In the genomic region with DNA sequence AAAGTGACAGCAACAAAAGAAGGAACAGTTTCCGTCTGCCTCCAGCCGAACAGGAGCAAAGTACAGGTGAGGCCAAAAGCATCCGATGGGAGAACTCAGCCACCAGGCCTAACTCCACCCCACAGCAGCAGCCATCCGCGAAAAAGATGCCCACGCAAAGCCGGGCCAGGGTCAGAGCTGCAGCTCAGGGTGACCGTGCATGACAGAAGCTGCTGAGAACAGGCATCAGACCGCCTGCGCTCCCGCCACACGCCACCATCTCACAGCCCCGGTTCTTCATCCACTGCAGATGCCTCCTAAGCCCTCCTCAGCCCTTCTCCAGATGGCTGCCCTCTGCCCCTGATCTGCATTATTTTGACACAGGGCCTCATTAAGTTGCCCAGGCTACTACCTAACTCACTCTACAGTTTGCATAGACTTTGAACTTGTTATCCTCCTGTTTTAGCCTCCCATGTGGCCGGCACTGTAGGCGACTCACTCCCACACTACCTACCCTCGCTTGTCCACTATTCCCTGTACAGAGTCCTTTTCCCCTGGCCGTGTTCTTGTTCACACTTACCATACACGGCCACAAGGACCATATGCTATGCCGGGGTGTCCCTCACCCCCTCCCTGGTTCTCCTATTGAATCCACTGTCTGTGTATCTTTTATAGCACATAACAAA, we compare ENCODE assay signal across 32 mouse cellular contexts. TPM values are rescaled to one million over a fixed set of nuclear protein-coding genes. Genes with fewer than 3 reads are reported as not detected.
DNase-seq lines count a peak whose midpoint lies in the region; ATAC-seq and TF ChIP-seq lines count a peak whose summit lies in the region.
"Had no signal": no experiment of that assay in that cellular context is flagged by ENCODE, and none has a peak within 500 bp of the region (broad histone marks: within the 10 kb centered on the region; RNA-seq: fewer than 3 reads in every experiment).

No protein-coding gene starts in this region.

- 0 out of 2 replicates have a peak, but pooled peaks have one; percentile 14 for ATAC-seq in erythroid progenitor cell, adult 5-6 weeks (replicated peaks; ENCODE audit: low FRiP score, poor library complexity, severe bottlenecking)
- ATAC-seq in liver, embryonic 13.5 days (ENCODE audit: low read depth), result peak; percentile 54; the same call in 1 of the 2 replicates
- no peak for ATAC-seq in forebrain, embryonic 16.5 days
- ATAC-seq: forebrain, embryonic 15.5 days; midbrain, embryonic 16.5 days; Patski had no signal

- no peaks in the 10 kb centered on the region for H3K9me3 ChIP-seq in liver, embryonic 13.5 days (replicated peaks)
- no peaks in the 10 kb centered on the region for H3K9me3 ChIP-seq in forebrain, embryonic 16.5 days (ENCODE audit: control insufficient read depth, low read length)
- H3K9me3 ChIP-seq: embryonic facial prominence, embryonic 15.5 days; forebrain, embryonic 15.5 days; G1E; heart, embryonic 12.5 days; hindbrain, embryonic 10.5 days; liver, embryonic 15.5 days; midbrain, embryonic 10.5 days; neural tube, embryonic 13.5 days had no signal

- WGBS in kidney, adult 2 months, result 50% methylated on average over 19 of the region's 19 CpGs
- 82% methylated on average over 19 of the region's 19 CpGs for WGBS in liver, embryonic 13.5 days (ENCODE audit: insufficient replicate concordance)
- 92% methylated on average over 19 of the region's 19 CpGs for WGBS in forebrain, embryonic 16.5 days

- no peaks in the 10 kb centered on the region for H3K27me3 ChIP-seq in kidney, adult 2 months (replicated peaks; ENCODE audit: control insufficient read depth, insufficient read depth, low read length)
- H3K27me3 ChIP-seq in liver, embryonic 13.5 days, result no peaks in the 10 kb centered on the region
- H3K27me3 ChIP-seq in forebrain, embryonic 16.5 days (replicated peaks; ENCODE audit: control insufficient read depth, insufficient read depth, low read length), result no peaks in the 10 kb centered on the region
- H3K27me3 ChIP-seq: CH12.LX; embryonic facial prominence, embryonic 15.5 days; forebrain, embryonic 15.5 days; heart, embryonic 12.5 days; liver, embryonic 15.5 days; neural tube, embryonic 13.5 days; Patski had no signal

- H3K36me3 ChIP-seq in kidney, adult 2 months (ENCODE audit: control insufficient read depth, insufficient read depth, low read length), result no peaks in the 10 kb centered on the region
- peaks cover 87% of the 10 kb centered on the region for H3K36me3 ChIP-seq in liver, embryonic 13.5 days
- no peaks in the 10 kb centered on the region for H3K36me3 ChIP-seq in forebrain, embryonic 16.5 days (ENCODE audit: control insufficient read depth, insufficient read depth)
- H3K36me3 ChIP-seq: forebrain, embryonic 15.5 days; neural tube, embryonic 13.5 days had no signal

- no peaks in the 10 kb centered on the region for H3K4me1 ChIP-seq in kidney, adult 2 months (ENCODE audit: control insufficient read depth, insufficient read depth, low read length)
- peaks cover 12% of the 10 kb centered on the region for H3K4me1 ChIP-seq in liver, embryonic 13.5 days (replicated peaks)
- peaks cover 1% of the 10 kb centered on the region for H3K4me1 ChIP-seq in forebrain, embryonic 16.5 days (replicated peaks; ENCODE audit: control insufficient read depth, insufficient read depth, low read length)
- H3K4me1 ChIP-seq: embryonic facial prominence, embryonic 15.5 days; heart, embryonic 12.5 days; hindbrain, embryonic 10.5 days; midbrain, embryonic 10.5 days; neural tube, embryonic 13.5 days had no signal

- DNase-seq in kidney, adult 2 months, result peak; percentile 51
- no peak for DNase-seq in kidney, adult 18-20 months
- peak; percentile 16 for DNase-seq in ZHBTc4 (ENCODE audit: low read depth, low spot score)
- no peak for DNase-seq in liver, embryonic 13.5 days
- DNase-seq in right cerebral cortex, postnatal 36 days (ENCODE audit: low spot score in 2 of 2), result no peak
- DNase-seq: adrenal gland, adult 2 months; B cell, adult 2 months; cerebellum, adult 18-20 months; cerebellum, postnatal 14 days; embryo, embryonic 11 days; gastrocnemius, postnatal 10 days; heart, postnatal 10 days; layer of hippocampus, adult 9-11 months; left cerebral cortex, postnatal 4 days; lung, postnatal 10 days; right cerebral cortex, postnatal 4 days; thymus, postnatal 25 days had no signal

- no peak for TF ChIP-seq POLR2A in kidney, adult 2 months (IDR thresholded peaks at IDR 0.05; ENCODE audit: low read depth, low read length)

- no peak overlapping the region for H3K27ac ChIP-seq in kidney, adult 2 months (ENCODE audit: insufficient read depth, low read depth, low read length)
- 0 out of 2 replicates have a peak overlapping the region, but pooled peaks have one; percentile 0 for H3K27ac ChIP-seq in liver, embryonic 13.5 days
- H3K27ac ChIP-seq in forebrain, embryonic 16.5 days (ENCODE audit: low read length), result no peak overlapping the region
- H3K27ac ChIP-seq: embryonic facial prominence, embryonic 15.5 days; forebrain, embryonic 15.5 days; hindbrain, embryonic 10.5 days; left cerebral cortex, adult 2 months; liver, embryonic 15.5 days; midbrain, embryonic 10.5 days; neural tube, embryonic 13.5 days had no signal

- no peak overlapping the region for H3K4me2 ChIP-seq in liver, embryonic 13.5 days
- no peak overlapping the region for H3K4me2 ChIP-seq in forebrain, embryonic 16.5 days (ENCODE audit: low read length)
- H3K4me2 ChIP-seq: embryonic facial prominence, embryonic 15.5 days; forebrain, embryonic 15.5 days; heart, embryonic 12.5 days; liver, embryonic 15.5 days; neural tube, embryonic 13.5 days had no signal

- no peak overlapping the region for H3K9ac ChIP-seq in liver, embryonic 13.5 days
- no peak overlapping the region for H3K9ac ChIP-seq in forebrain, embryonic 16.5 days (replicated peaks; ENCODE audit: low read depth, low read length)
- H3K9ac ChIP-seq: embryonic facial prominence, embryonic 15.5 days; forebrain, embryonic 15.5 days; heart, embryonic 12.5 days; liver, embryonic 15.5 days; neural tube, embryonic 13.5 days had no signal

- no peak for TF ChIP-seq CTCF in kidney, adult 2 months (conservative IDR thresholded peaks at IDR 0.05; ENCODE audit: insufficient read depth, insufficient read length, low read depth, low read length)

- no peak overlapping the region for H3K4me3 ChIP-seq in kidney, adult 2 months (ENCODE audit: insufficient read depth, low read depth, low read length)
- H3K4me3 ChIP-seq in liver, embryonic 13.5 days (replicated peaks), result no peak overlapping the region
- no peak overlapping the region for H3K4me3 ChIP-seq in forebrain, embryonic 16.5 days (replicated peaks; ENCODE audit: low read length)
- H3K4me3 ChIP-seq: embryonic facial prominence, embryonic 15.5 days; forebrain, embryonic 15.5 days; heart, embryonic 12.5 days; hindbrain, embryonic 10.5 days; left cerebral cortex, adult 2 months; liver, embryonic 15.5 days; midbrain, embryonic 10.5 days; myocyte; neural tube, embryonic 13.5 days had no signal

RNA-seq across cellular contexts. Expression of gene Pole2, which starts 7.2 kb away (rescaled TPM):
- 1.9 TPM in 2 replicates for polyA plus RNA-seq in kidney, adult 2 months (2012; rRNA removed)
- 40.7 and 54.1 TPM in 2 replicates for total RNA-seq in erythroid progenitor cell, adult 5-6 weeks (2015; ENCODE audit: low replicate concordance)
- total RNA-seq in erythroid progenitor cell, adult 5-6 weeks (2017; ENCODE audit: low replicate concordance), result 38.9 and 59.2 TPM in 2 replicates
- 29.0 and 32.5 TPM in 2 replicates for polyA plus RNA-seq in liver, embryonic 13.5 days (2015; fragmentation: Nextera tagmentation; extraction: Ambion mirVana)
- 7.2 and 8.0 TPM in 2 replicates for polyA plus RNA-seq in forebrain, embryonic 16.5 days (2015; fragmentation: Nextera tagmentation; extraction: Ambion mirVana)

RNA-seq across cellular contexts. Expression of gene Gm49384, which starts 16.7 kb away (rescaled TPM):
- polyA plus RNA-seq in kidney, adult 2 months (2012; rRNA removed), result 0.57 and 0.78 TPM in 2 replicates
- 17.6 and 23.8 TPM in 2 replicates for total RNA-seq in erythroid progenitor cell, adult 5-6 weeks (2015; ENCODE audit: low replicate concordance)
- total RNA-seq in erythroid progenitor cell, adult 5-6 weeks (2017; ENCODE audit: low replicate concordance), result 14.6 and 16.0 TPM in 2 replicates
- 27.7 and 29.9 TPM in 2 replicates for polyA plus RNA-seq in liver, embryonic 13.5 days (2015; fragmentation: Nextera tagmentation; extraction: Ambion mirVana)
- 16.5 and 22.1 TPM in 2 replicates for polyA plus RNA-seq in forebrain, embryonic 16.5 days (2015; fragmentation: Nextera tagmentation; extraction: Ambion mirVana)
- polyA plus RNA-seq: adrenal gland, adult 2 months; G1E had no signal

RNA-seq across cellular contexts. Expression of gene Klhdc1, which starts 20.2 kb away (rescaled TPM):
- 2.9 and 5.9 TPM in 2 replicates for polyA plus RNA-seq in kidney, adult 2 months (2012; rRNA removed)
- total RNA-seq in erythroid progenitor cell, adult 5-6 weeks (2015; ENCODE audit: low replicate concordance), result 1.7 TPM in 1 of 2 replicates, not detected in the other
- total RNA-seq in erythroid progenitor cell, adult 5-6 weeks (2017; ENCODE audit: low replicate concordance), result 0.83 and 1.7 TPM in 2 replicates
- polyA plus RNA-seq in liver, embryonic 13.5 days (2015; fragmentation: Nextera tagmentation; extraction: Ambion mirVana), result 3.7 and 3.9 TPM in 2 replicates
- polyA plus RNA-seq in forebrain, embryonic 16.5 days (2015; fragmentation: Nextera tagmentation; extraction: Ambion mirVana), result 12.5 TPM in 2 replicates

RNA-seq across cellular contexts. Expression of gene Dnaaf2, which starts 22.5 kb away (rescaled TPM):
- polyA plus RNA-seq in kidney, adult 2 months (2012; rRNA removed), result 1.3 and 1.5 TPM in 2 replicates
- total RNA-seq in erythroid progenitor cell, adult 5-6 weeks (2015; ENCODE audit: low replicate concordance), result 2.5 and 10.9 TPM in 2 replicates
- 1.4 and 2.8 TPM in 2 replicates for total RNA-seq in erythroid progenitor cell, adult 5-6 weeks (2017; ENCODE audit: low replicate concordance)
- polyA plus RNA-seq in liver, embryonic 13.5 days (2015; fragmentation: Nextera tagmentation; extraction: Ambion mirVana), result 7.1 and 8.8 TPM in 2 replicates
- polyA plus RNA-seq in forebrain, embryonic 16.5 days (2015; fragmentation: Nextera tagmentation; extraction: Ambion mirVana), result 8.1 and 9.1 TPM in 2 replicates

RNA-seq across cellular contexts. Expression of gene Gm49383, which starts 23.8 kb away (rescaled TPM):
- polyA plus RNA-seq in kidney, adult 2 months (2012; rRNA removed), result 2.6 and 3.1 TPM in 2 replicates
- total RNA-seq in erythroid progenitor cell, adult 5-6 weeks (2015; ENCODE audit: low replicate concordance), result 4.7 TPM in 1 of 2 replicates, not detected in the other
- 22.2 and 23.9 TPM in 2 replicates for total RNA-seq in erythroid progenitor cell, adult 5-6 weeks (2017; ENCODE audit: low replicate concordance)
- 28.8 and 32.0 TPM in 2 replicates for polyA plus RNA-seq in liver, embryonic 13.5 days (2015; fragmentation: Nextera tagmentation; extraction: Ambion mirVana)
- 20.0 and 23.6 TPM in 2 replicates for polyA plus RNA-seq in forebrain, embryonic 16.5 days (2015; fragmentation: Nextera tagmentation; extraction: Ambion mirVana)

Comparison
In these comparisons a context has a peak if more than half of its experiments do, and no peak if none do; other contexts are left out.
1. DNase-seq: peak in kidney, adult 2 months (single experiment) and ZHBTc4 (single experiment); none in kidney, adult 18-20 months (single experiment), liver, embryonic 13.5 days (single experiment) and right cerebral cortex, postnatal 36 days (0 of 2).